Comparison of ENCODE assay signal across 8 mouse cellular contexts in the genomic region with DNA sequence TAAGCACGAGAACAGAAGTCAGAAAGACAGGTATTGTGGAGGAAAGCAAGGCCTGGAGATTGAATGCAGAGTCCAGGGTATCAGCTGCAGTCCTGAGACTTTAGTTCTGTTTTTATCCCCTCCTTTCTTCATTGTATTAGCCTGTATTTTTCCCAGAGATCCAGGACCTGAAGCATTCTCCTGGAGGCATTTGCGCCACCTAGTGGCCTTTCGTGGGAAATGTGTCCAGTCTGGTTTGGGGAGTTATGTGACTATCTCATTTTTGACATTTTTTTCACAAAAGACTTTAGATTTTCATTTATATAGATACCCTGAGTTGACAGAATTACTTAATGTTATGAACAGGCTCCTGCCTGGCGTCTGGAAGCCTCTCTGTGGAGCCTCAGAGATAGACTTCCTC. TPM values are rescaled to one million over a fixed set of nuclear protein-coding genes. Genes with fewer than 3 reads are reported as not detected.
DNase-seq lines count a peak whose midpoint lies in the region; ATAC-seq lines count a peak whose summit lies in the region.

No protein-coding gene starts in this region.

- 8% methylated on average over 4 of the region's 4 CpGs for WGBS in hindbrain, embryonic 11.5 days

- DNase-seq in R1 (ENCODE audit: low read depth, low spot score), result peak; percentile 85
- peak; percentile 85 for DNase-seq in cerebellum, adult 9-10 months
- peak; percentile 86 for DNase-seq in forelimb bud, embryonic 11.5 days (ENCODE audit: low read depth, low spot score)
- DNase-seq in hindbrain, embryonic 11.5 days (ENCODE audit: low spot score), result peak; percentile 90
- peak; percentile 63 to 83 for DNase-seq in layer of hippocampus, postnatal 25 days (ENCODE audit: extremely low spot score in 1 of 2, low spot score in 1 of 2)
- DNase-seq in lung, postnatal 14 days, result peak; percentile 85
- DNase-seq in retina, postnatal 1 day, result peak; percentile 86
- DNase-seq in urinary bladder, postnatal 36 days (ENCODE audit: low spot score in 2 of 2), result peak; percentile 60 to 70

- H3K4me2 ChIP-seq in hindbrain, embryonic 11.5 days (replicated peaks; ENCODE audit: low read depth, low read length), result peak overlapping the region; percentile 60; the same call in 1 of the 2 replicates

- ATAC-seq in hindbrain, embryonic 11.5 days (ENCODE audit: low FRiP score), result no peak

- H3K27ac ChIP-seq in hindbrain, embryonic 11.5 days (ENCODE audit: low read depth, low read length), result no peak overlapping the region

- peak overlapping the region; percentile 91 for H3K4me3 ChIP-seq in hindbrain, embryonic 11.5 days (ENCODE audit: low read depth, low read length)

- H3K9ac ChIP-seq in hindbrain, embryonic 11.5 days (ENCODE audit: low read depth, low read length), result no peak overlapping the region

- H3K4me1 ChIP-seq in hindbrain, embryonic 11.5 days (replicated peaks; ENCODE audit: control insufficient read depth, insufficient read depth, low read length), result 0 out of 2 replicates have a peak, but pooled peaks cover 2% of the 10 kb centered on the region

- no peaks in the 10 kb centered on the region for H3K27me3 ChIP-seq in hindbrain, embryonic 11.5 days (ENCODE audit: control insufficient read depth, insufficient read depth, low read length)

- no peaks in the 10 kb centered on the region for H3K36me3 ChIP-seq in hindbrain, embryonic 11.5 days (ENCODE audit: control insufficient read depth, insufficient read depth, low read length)

- no peaks in the 10 kb centered on the region for H3K9me3 ChIP-seq in hindbrain, embryonic 11.5 days (ENCODE audit: control insufficient read depth, low read length)

RNA-seq across cellular contexts. Expression of gene Ncbp3, which starts 1.8 kb away (rescaled TPM):
- polyA plus RNA-seq in hindbrain, embryonic 11.5 days (2014; fragmentation: Nextera tagmentation; extraction: Ambion mirVana), result 12.0 and 12.5 TPM in 2 replicates
- 10 to 100 TPM in 1 of 2 experiments, 1 to 10 TPM in 1; 8.5 to 10.4 TPM for total RNA-seq in layer of hippocampus, postnatal 25 days (2021)

RNA-seq across cellular contexts. Expression of gene Camkk1, which starts 30.5 kb away (rescaled TPM):
- polyA plus RNA-seq in hindbrain, embryonic 11.5 days (2014; fragmentation: Nextera tagmentation; extraction: Ambion mirVana), result 3.7 and 4.4 TPM in 2 replicates
- 100 to 1,000 TPM; 128 to 155 TPM for total RNA-seq in layer of hippocampus, postnatal 25 days (2021)

RNA-seq across cellular contexts. Expression of gene Itgae, which starts 41.0 kb away (rescaled TPM):
- 0.15 and 0.20 TPM in 2 replicates for polyA plus RNA-seq in hindbrain, embryonic 11.5 days (2014; fragmentation: Nextera tagmentation; extraction: Ambion mirVana)
- total RNA-seq in layer of hippocampus, postnatal 25 days (2021), result under 1 TPM; 0.12 to 0.15 TPM

RNA-seq across cellular contexts. Expression of gene P2rx1, which starts 50.4 kb away (rescaled TPM):
- 1.4 and 2.4 TPM in 2 replicates for polyA plus RNA-seq in hindbrain, embryonic 11.5 days (2014; fragmentation: Nextera tagmentation; extraction: Ambion mirVana)
- total RNA-seq in layer of hippocampus, postnatal 25 days (2021), result under 1 TPM; 0.54 to 0.69 TPM
